Mouse (Mus musculus) macrophage (primary cell): ENCODE measurements around the gene Stx1b. TPM values are rescaled to one million over a fixed set of nuclear protein-coding genes. Genes with fewer than 3 reads are reported as not detected.
A peak's percentile ranks its signal among the peaks of the same experiment; 100 is the strongest.

Source experiments
- H3K27ac ChIP-seq: fragments of 350-480 bp; formaldehyde crosslinking; 2 replicates; pipeline ENCODE4 v1.9.0; 2021
- H3K36me3 ChIP-seq: fragments of 350-480 bp; formaldehyde crosslinking; 2 replicates; pipeline ENCODE4 v1.9.0; 2021; ENCODE audit errors: inconsistent target
- H3K4me3 ChIP-seq: fragments of 350-480 bp; formaldehyde crosslinking; 2 replicates; pipeline ENCODE4 v1.9.0; 2021; ENCODE audit errors: inconsistent target
- H3K79me2 ChIP-seq: fragments of 350-480 bp; formaldehyde crosslinking; 2 replicates; pipeline ENCODE4 v1.9.0; 2021; ENCODE audit errors: inconsistent target
- WGBS: methylation state at CpG from one replicate; pipeline ENCODE4 v1.1.7; 2026; ENCODE audit warnings: inconsistent platforms; ENCODE audit not compliant: missing documents; 5-methylcytosine and 5-hydroxymethylcytosine counted together
- polyA plus RNA-seq: library from polyadenylated mRNA; stranded (reverse); fragments of 250-400 nt; gene quantifications from 3 replicates; pipeline ENCODE4 v1.2.4, GENCODE M21; 2018; ENCODE audit warnings: inconsistent platforms

Gene Stx1b
- polyA plus RNA-seq, 1 experiment from 2014 or later, result 0.09 TPM

DNA sequence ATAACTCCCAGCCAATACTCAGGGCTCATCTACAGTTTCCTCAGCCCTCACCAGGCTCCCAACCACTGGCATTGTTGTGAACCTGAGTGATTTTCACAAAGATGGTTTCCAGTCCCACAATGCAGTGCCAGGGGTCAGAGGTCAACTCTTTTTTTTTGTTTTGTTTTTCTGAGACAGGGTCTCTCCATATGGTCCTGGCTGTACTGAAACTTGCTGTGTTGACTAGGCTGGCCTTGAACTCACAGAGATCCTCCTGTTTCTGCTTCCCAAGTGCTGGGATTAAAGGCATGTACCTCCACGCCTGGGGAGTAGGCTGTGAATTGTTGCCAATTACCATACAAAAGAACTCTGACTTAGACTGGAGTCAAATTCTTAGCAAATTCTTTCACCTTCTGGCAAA lies 14.5 kb downstream of the Stx1b start:
- Histone ChIP-seq H3K27ac (no peak overlapping the region), H3K4me3 (no peak overlapping the region), H3K79me2 (no peaks in the 10 kb centered on the region), H3K36me3 (no peaks in the 10 kb centered on the region)
- 100% methylated on average over 1 of the region's 1 CpGs for WGBS

DNA sequence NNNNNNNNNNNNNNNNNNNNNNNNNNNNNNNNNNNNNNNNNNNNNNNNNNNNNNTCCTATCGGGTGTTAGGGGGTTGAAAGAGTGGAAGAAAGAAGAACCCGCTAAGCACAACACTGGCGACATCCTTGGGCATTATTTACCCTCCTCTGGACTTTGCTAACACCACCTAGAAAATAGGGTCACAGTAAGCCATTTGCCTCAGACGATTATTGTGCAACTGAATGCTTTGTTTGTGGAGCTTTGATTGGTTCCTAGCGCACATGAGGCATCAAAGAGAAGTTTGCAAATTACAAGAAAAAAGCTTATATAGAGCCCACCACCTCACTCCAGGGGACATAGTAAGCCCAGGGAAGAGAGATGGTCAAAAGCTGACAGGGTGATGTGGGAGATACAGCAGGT lies 15.5 kb downstream of the Stx1b start:
- no peak overlapping the region for H3K4me3 ChIP-seq
- no peak overlapping the region for H3K27ac ChIP-seq
- H3K36me3 ChIP-seq, result no peaks in the 10 kb centered on the region
- WGBS, result 67% methylated on average over 5 of the region's 5 CpGs
- H3K79me2 ChIP-seq, result no peaks in the 10 kb centered on the region

DNA sequence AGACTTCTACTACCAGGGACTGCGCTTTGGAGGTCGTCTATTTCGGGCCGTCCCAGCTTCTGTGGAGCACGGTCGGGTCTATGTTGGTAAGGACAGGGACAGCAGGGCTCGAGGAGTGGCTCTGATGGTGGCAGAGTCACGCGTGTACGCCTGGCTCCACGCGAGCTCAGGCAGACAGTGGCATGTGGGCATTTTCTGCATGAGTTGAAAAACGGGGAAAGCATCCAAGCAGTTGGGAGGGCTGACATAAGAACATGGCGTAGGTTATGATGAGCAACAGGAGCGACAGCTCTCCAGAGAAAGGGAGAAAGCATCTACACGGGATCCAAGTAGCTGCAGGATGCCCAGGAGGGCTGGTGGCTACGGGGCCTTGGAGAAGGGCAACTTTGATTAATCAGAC lies 22.0 kb downstream of the Stx1b start:
- Histone ChIP-seq H3K36me3 (peaks cover 37% of the 10 kb centered on the region), H3K27ac (no peak overlapping the region), H3K4me3 (no peak overlapping the region), H3K79me2 (peaks cover 10% of the 10 kb centered on the region; the same call in 1 of the 2 replicates)
- WGBS, result 93% methylated on average over 17 of the region's 17 CpGs

DNA sequence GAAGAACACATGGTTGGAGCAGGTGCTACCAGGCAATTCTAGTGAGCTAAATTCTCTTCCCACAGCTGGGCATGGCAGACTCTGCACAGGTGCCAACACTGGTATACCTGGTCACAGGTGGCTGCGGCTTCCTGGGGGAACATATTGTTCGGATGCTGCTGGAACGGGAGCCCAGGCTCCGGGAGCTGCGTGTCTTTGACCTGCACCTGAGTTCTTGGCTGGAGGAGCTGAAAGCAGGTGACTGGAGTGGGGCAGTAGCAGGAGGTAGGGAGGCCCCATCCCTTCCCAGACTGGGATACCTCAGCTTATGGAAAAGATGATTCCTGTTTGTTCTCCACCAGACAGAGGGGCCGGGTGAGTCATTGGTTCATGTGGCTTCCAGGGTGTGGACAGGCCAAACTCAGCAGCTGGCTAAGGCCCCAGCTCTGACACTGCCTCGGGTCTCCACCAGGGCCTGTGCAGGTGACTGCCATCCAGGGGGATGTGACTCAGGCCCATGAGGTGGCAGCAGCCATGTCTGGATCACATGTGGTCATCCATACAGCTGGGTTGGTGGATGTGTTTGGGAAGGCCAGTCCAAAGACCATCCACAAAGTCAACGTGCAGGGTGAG lies 23.2 kb downstream of the Stx1b start:
- Histone ChIP-seq H3K79me2 (peaks cover 10% of the 10 kb centered on the region; the same call in 1 of the 2 replicates), H3K36me3 (peaks cover 49% of the 10 kb centered on the region), H3K27ac (peak overlapping the region; percentile 68), H3K4me3 (peak overlapping the region; percentile 47)
- WGBS, result 79% methylated on average over 8 of the region's 8 CpGs

DNA sequence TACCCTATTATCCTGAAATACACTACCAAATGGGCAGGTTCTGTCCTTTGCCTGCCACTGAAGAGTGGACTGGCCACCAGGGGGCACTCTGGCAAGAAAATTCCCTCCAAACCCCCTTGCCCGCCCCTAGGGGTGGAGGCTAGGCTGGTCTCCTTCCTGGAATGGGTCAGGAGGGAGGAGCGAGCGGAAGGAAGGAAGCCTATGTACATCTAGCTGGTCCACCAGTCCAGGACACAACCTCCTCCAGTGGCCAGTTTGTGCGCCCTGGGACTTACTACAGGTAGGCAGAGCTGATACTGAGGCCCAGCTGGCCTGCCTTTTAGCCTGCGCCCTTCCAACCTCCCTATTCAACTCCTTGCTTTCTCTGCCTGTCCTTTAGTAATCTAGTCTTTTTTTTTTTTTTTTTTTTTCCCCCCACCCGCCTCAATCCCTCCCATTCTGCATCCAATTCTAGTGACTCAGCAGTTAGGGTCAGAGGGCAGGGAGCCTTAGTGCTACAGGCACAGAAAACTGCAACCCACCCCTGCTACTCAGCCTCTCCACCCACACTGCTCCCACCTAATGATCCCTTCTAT lies 23.8 kb downstream of the Stx1b start, which contains the start of gene Hsd3b7:
Gene Hsd3b7 (plus strand): TSS at position 170 of the 575 bp plus-strand sequence.
- H3K4me3 ChIP-seq, result peak within 1 kb of the TSS; percentile 47
- 0% methylated on average over 6 of the region's 6 CpGs for WGBS
- peaks cover 55% of the 10 kb centered on the region for H3K36me3 ChIP-seq
- H3K27ac ChIP-seq, result peak within 1 kb of the TSS; percentile 68
- H3K79me2 ChIP-seq, result peaks cover 10% of the 10 kb centered on the region; the same call in 1 of the 2 replicates

DNA sequence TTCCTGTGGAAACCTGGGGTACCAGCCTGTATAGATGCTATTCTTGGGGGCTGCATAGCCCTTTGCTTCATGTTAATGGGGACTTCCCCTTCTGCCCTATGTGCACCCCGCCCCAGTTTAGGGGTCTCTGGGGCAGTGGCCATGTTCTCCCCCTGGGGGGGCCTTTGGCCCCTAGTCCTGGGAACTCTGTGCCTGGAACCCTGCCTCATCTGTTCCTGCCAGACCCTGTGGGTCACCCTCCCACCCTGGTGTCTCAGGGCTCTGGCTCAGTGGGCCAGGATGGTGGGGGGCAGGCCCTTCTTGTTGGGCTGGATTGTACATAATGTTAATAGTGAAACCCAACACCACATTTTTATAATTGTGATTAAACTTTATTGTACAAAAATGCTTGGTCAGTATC lies 24.6 kb downstream of the Stx1b start:
- Histone ChIP-seq H3K79me2 (peaks cover 10% of the 10 kb centered on the region; the same call in 1 of the 2 replicates), H3K27ac (no peak overlapping the region), H3K4me3 (no peak overlapping the region), H3K36me3 (peaks cover 63% of the 10 kb centered on the region)
- whole genome bisulfite sequencing, result 33% methylated on average over 1 of the region's 1 CpGs

DNA sequence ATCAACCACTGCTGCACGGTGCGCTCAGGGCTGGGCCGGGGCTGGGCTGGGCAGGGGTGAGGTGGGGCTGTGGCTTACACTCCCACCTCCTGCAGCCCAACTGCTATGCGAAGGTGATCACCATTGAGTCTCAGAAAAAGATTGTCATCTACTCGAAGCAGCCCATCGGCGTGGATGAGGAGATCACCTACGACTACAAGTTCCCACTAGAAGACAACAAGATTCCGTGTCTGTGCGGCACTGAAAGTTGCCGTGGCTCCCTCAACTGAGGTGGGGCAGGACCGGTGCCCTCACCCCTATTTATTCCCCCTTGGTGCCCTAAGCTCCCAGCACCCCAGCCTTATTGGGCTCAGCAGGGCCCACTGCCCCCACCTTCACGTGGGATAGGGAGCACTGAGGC lies 25.1 kb downstream of the Stx1b start:
- Histone ChIP-seq H3K36me3 (peaks cover 65% of the 10 kb centered on the region), H3K4me3 (no peak overlapping the region), H3K27ac (no peak overlapping the region), H3K79me2 (peaks cover 10% of the 10 kb centered on the region; the same call in 1 of the 2 replicates)
- WGBS, result 88% methylated on average over 13 of the region's 13 CpGs

DNA sequence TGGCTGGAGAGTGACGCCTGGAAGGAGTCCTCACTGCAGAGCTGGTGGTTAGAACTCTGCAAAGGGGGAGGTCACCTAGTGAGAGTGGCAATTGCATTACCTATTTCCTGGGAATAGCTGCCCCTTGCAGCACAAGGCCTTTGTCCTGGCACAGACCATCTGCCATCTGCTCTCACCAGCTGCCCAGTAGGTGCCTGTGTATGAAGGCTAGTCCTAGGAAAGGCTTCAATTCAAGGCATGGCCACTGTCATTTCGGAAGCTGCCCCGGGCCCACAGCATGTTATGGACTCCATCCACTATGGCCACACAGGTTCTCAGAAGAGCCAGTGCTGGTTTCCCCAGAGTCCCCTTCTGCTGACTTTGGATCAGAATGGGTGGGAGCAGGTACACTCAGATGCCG lies 25.8 kb downstream of the Stx1b start:
- Histone ChIP-seq H3K4me3 (no peak overlapping the region), H3K27ac (no peak overlapping the region), H3K79me2 (peaks cover 10% of the 10 kb centered on the region; the same call in 1 of the 2 replicates), H3K36me3 (peaks cover 68% of the 10 kb centered on the region)
- 95% methylated on average over 4 of the region's 4 CpGs for WGBS

DNA sequence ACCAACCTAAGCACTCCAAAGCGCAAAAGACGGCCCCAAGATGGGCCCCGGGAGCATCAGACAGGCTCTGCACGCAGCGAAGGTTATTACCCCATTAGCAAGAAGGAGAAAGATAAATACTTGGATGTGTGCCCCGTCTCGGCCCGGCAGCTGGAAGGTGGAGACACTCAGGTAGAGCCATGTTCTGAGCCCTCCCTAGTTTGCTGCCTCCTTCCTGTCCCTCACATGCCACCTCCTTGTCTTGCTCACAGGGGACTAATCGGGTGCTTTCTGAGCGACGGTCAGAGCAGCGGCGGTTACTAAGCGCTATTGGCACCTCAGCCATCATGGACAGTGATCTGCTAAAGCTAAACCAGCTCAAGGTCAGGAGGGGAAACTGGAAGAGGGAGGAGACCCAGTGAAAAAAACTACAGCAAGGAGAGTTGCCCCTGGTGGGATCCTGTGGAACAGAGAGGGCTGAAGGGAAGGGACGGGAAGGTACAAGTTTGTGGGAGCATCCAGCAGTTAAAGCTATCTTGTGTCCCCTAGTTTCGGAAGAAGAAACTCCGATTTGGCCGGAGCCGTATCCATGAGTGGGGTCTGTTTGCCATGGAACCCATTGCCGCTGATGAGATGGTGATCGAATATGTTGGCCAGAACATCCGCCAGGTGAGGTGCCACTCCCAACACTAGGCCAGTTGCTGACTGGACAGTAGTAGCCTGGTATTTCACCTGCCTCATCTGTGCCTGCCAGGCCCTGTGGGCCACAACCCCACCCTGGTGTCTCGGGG lies 27.1 kb downstream of the Stx1b start:
- H3K79me2 ChIP-seq, result peaks cover 10% of the 10 kb centered on the region; the same call in 1 of the 2 replicates
- 91% methylated on average over 23 of the region's 23 CpGs for WGBS
- peaks cover 62% of the 10 kb centered on the region for H3K36me3 ChIP-seq
- no peak overlapping the region for H3K4me3 ChIP-seq
- H3K27ac ChIP-seq, result no peak overlapping the region

DNA sequence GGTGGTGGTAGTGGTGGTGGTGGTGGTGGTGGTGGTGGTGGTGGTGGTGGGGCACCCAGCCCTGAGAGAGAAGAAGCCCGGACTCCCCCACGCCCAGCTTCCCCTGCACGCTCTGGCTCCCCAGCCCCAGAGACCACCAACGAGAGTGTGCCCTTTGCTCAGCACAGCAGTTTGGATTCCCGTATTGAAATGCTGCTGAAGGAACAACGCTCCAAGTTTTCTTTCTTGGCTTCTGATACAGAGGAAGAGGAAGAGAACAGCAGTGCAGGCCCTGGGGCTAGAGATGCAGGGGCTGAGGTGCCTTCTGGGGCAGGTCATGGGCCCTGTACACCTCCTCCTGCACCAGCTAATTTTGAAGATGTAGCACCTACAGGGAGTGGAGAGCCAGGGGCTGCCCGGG lies 39.0 kb downstream of the Stx1b start, which contains the start of gene Gm49388:
Gene Gm49388 (plus strand): TSS at position 301 of the 400 bp plus-strand sequence.
- H3K27ac ChIP-seq, result no peak within 1 kb of the TSS
- peaks cover 93% of the 10 kb centered on the region for H3K36me3 ChIP-seq
- H3K79me2 ChIP-seq, result no peaks in the 10 kb centered on the region; the same call in 1 of the 2 replicates
- 90% methylated on average over 7 of the region's 7 CpGs for WGBS
- no peak within 1 kb of the TSS for H3K4me3 ChIP-seq

DNA sequence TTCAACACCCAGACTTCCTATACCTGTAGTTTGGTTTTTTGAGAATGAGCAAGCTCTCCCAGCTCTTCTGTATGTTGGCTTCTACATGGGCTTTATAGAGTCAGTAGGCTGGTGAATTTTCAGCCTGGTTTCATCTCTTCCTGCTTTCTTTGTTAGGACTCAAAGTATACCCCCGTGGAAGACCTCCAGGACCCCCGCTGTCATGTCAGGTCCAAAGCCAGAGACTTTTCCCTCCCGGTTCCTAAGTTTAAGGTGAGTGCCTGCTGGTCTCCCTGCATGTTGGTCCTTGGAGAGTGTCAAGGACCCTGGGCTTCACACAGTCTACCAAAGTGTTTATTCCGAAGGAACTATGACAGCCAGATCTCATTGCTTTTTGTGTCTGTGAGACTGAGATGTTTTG lies 46.0 kb downstream of the Stx1b start:
- H3K27ac ChIP-seq, result no peak overlapping the region
- peaks cover 30% of the 10 kb centered on the region for H3K36me3 ChIP-seq
- peak overlapping the region; percentile 73 for H3K4me3 ChIP-seq
- H3K79me2 ChIP-seq, result peaks cover 21% of the 10 kb centered on the region
- WGBS, result 82% methylated on average over 4 of the region's 4 CpGs

DNA sequence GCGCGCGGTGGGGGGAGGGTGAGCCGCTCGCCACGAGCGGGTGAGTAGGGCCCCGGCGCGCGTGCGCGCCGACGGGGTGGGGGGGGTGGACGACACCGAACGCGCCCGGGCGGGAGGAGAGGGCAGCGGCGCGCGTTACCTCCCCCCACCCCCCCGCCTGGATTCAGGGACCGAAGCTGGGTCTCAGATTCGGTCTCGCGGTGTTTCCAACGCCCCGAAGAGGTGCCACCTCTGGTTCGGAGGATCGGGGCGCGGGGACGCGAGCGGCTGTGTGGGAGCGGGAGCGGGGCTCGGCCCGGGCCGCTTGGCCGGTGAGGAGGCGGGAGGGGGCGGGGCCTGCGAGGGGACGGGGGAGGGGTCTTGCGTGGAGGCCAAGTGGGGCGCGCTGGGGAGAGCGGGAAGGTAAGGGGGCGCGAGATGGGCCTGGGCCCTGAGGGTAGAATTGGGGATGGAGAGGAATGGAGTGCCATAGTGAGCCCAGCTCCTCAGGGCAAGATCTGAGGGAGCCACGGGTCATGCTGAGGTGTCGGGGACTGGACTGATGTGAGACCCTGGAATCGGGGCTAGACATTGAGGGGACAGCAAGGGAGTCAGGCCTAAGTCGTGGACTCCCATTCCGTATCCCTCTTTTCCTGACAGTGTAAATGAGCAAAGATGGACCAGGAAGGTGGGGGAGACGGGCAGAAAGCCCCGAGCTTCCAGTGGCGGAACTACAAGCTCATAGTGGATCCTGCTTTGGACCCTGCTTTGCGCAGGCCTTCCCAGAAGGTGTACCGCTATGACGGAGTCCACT lies 46.7 kb downstream of the Stx1b start:
- Histone ChIP-seq H3K36me3 (peaks cover 27% of the 10 kb centered on the region), H3K4me3 (peak overlapping the region; percentile 73), H3K79me2 (peaks cover 21% of the 10 kb centered on the region), H3K27ac (peak overlapping the region; percentile 22; the same call in 1 of the 2 replicates)
- WGBS, result 2% methylated on average over 44 of the region's 66 CpGs

DNA sequence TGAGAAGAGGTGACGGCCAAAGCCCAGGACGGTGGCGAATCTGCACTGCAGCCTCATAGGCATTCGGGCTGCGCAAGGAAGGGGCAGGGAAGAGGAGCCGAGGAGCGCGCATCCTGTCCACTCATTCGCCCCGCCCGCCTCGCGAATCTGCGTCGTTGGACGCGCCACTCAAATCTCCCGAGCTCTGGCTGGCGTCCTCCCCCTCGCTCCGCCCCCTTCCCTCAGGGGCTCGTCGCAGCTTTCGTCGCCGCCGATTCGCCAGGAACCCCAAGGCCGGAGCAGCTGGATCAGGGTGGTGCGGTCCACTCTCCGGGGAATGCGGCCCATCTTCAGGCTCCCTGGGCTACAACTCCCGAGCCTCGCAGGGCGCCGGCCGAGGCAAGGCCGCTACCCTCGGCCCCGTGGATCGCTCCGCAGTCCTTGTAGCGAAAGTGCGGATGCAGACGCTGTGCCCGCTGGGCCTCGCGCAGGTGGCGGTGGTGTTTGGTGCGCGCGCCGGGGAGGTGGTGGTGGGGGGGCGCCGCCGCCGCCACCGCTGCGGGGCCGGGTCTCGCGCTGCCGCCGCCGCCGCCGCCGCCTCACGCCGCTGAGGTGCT lies 47.4 kb downstream of the Stx1b start:
- H3K4me3 ChIP-seq, result peak overlapping the region; percentile 76
- H3K79me2 ChIP-seq, result peaks cover 21% of the 10 kb centered on the region
- H3K36me3 ChIP-seq, result peaks cover 20% of the 10 kb centered on the region
- 1% methylated on average over 60 of the region's 70 CpGs for WGBS
- H3K27ac ChIP-seq, result peak overlapping the region; percentile 98

DNA sequence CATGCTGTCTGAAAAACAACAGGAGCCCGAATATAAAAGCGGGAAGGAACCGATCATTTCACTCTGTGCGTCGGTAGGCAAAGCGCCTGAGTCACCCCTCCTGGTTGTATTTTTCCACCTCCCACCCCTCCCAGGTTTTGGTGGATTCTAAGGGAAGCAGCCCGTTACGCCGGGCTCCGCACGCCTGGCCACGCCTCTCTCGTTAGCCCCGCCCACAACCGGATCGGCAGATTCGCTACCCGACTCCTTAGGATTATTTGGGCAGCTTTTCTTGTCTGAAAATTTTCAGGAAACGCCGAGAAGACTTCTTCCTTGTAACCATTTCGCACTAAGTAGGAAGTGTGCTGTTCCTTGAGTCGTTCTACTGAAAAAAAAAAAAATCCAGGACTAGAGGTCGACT lies 47.9 kb downstream of the Stx1b start, which contains the start of gene Setd1a:
Gene Setd1a (plus strand): TSS at position 245 of the 400 bp plus-strand sequence.
- WGBS, result 0% methylated on average over 22 of the region's 23 CpGs
- Histone ChIP-seq H3K27ac (peak within 1 kb of the TSS; percentile 98), H3K36me3 (peaks cover 14% of the 10 kb centered on the region), H3K4me3 (peak within 1 kb of the TSS; percentile 76), H3K79me2 (peaks cover 21% of the 10 kb centered on the region)
